Mouse (Mus musculus) CH12.LX (cell line): ENCODE results near the gene Xpo6. TPM values are rescaled to one million over a fixed set of nuclear protein-coding genes. Genes with fewer than 3 reads are reported as not detected.

Experiments
- DNase-seq: peaks from one replicate; pipeline ENCODE4 v3.0.0-alpha.2; 2013; ENCODE audit errors: extremely low read depth
- H3K27ac ChIP-seq: 2 replicates; pipeline ENCODE4 v1.5.1; 2012; ENCODE audit warnings: low read depth, mild to moderate bottlenecking, control low read depth, moderate library complexity; ENCODE audit not compliant: insufficient read depth
- H3K27me3 ChIP-seq: replicated peaks from 2 replicates; pipeline ENCODE3; 2012; ENCODE audit warnings: inconsistent platforms
- H3K36me3 ChIP-seq, 2 experiments: replicated peaks in 1 of 2; 2 replicates each; pipeline versions ENCODE3 to v1.6.1; 2012; ENCODE audit warnings: inconsistent platforms in 1 of 2, low read length in 1 of 2, mild to moderate bottlenecking in 1 of 2, mixed read lengths in 1 of 2, moderate library complexity in 1 of 2; ENCODE audit not compliant: control insufficient read depth in 1 of 2, insufficient read depth in 1 of 2
- H3K4me1 ChIP-seq, 2 experiments: 2 replicates each; pipeline ENCODE4 v1.6.1; 2012; ENCODE audit warnings: inconsistent platforms in 1 of 2, moderate library complexity in 1 of 2; ENCODE audit not compliant: insufficient read depth in 2 of 2, control insufficient read depth in 1 of 2
- H3K4me2 ChIP-seq: 2 replicates; pipeline ENCODE4 v1.6.1; 2012; ENCODE audit warnings: low read depth, mild to moderate bottlenecking, control low read depth; ENCODE audit not compliant: poor library complexity, insufficient read depth, severe bottlenecking
- H3K4me3 ChIP-seq, 3 experiments: fragments of 150-350 bp in 1 of 3; sonication (generic) in 1 of 3; replicated peaks in 1 of 3; 2 replicates each; pipeline versions ENCODE3 to v1.5.1; 2011 to 2012; ENCODE audit warnings: low read depth in 2 of 3, low read length in 2 of 3, mild to moderate bottlenecking in 2 of 3, moderate library complexity in 2 of 3, control low read depth in 1 of 3, improper control_type of control experiment in 1 of 3, inconsistent platforms in 1 of 3, mixed read lengths in 1 of 3; ENCODE audit not compliant: poor library complexity in 1 of 3
- H3K79me2 ChIP-seq: replicated peaks from 2 replicates; pipeline ENCODE4 v1.6.1; 2012; ENCODE audit warnings: mild to moderate bottlenecking, moderate library complexity; ENCODE audit not compliant: control insufficient read depth, poor library complexity, insufficient read depth, severe bottlenecking; ENCODE audit errors: extremely low read depth
- H3K9ac ChIP-seq: 2 replicates; pipeline ENCODE4 v1.6.1; 2012; ENCODE audit warnings: low read depth, mild to moderate bottlenecking, control low read depth, moderate library complexity; ENCODE audit not compliant: insufficient read depth
- H3K9me3 ChIP-seq: replicated peaks from 2 replicates; pipeline ENCODE3; 2012; ENCODE audit warnings: low read length, inconsistent platforms, mixed read lengths
- BHLHE40 ChIP-seq: IDR thresholded peaks from 2 replicates; pipeline ENCODE4 v1.6.1; 2011; ENCODE audit warnings: mild to moderate bottlenecking, low read depth, low read length, improper control_type of control experiment
- CHD1 ChIP-seq: IDR thresholded peaks from 2 replicates; pipeline ENCODE4 v1.6.1; 2012; ENCODE audit warnings: low read depth, low read length, improper control_type of control experiment, inconsistent platforms
- CHD2 ChIP-seq: IDR thresholded peaks from 2 replicates; pipeline ENCODE4 v1.6.1; 2011; ENCODE audit warnings: low read length, improper control_type of control experiment
- E2F4 ChIP-seq: IDR thresholded peaks from 2 replicates; pipeline ENCODE4 v1.6.1; 2011; ENCODE audit warnings: low read depth, low read length, improper control_type of control experiment; ENCODE audit not compliant: insufficient replicate concordance
- ELF1 ChIP-seq: IDR thresholded peaks from 2 replicates; pipeline ENCODE4 v1.6.1; 2014; ENCODE audit warnings: low read depth, mild to moderate bottlenecking, inconsistent platforms, low read length, improper control_type of control experiment
- EP300 ChIP-seq: IDR thresholded peaks from 2 replicates; pipeline ENCODE4 v1.6.1; 2011; ENCODE audit warnings: low read length, improper control_type of control experiment
- GABPA ChIP-seq: IDR thresholded peaks from 2 replicates; pipeline ENCODE4 v1.6.1; 2012; ENCODE audit warnings: low read depth, low read length, improper control_type of control experiment, inconsistent platforms; ENCODE audit not compliant: insufficient replicate concordance
- HCFC1 ChIP-seq: IDR thresholded peaks from 2 replicates; pipeline ENCODE4 v1.6.1; 2012; ENCODE audit warnings: low read depth, mild to moderate bottlenecking, inconsistent platforms, low read length, improper control_type of control experiment
- IRF4 ChIP-seq: IDR thresholded peaks from 2 replicates; pipeline ENCODE4 v1.6.1; 2014; ENCODE audit warnings: low read depth, mild to moderate bottlenecking, inconsistent platforms, low read length, improper control_type of control experiment
- JUN ChIP-seq: IDR thresholded peaks from 2 replicates; pipeline ENCODE4 v1.6.1; 2011; ENCODE audit warnings: low read depth, mild to moderate bottlenecking, low read length, improper control_type of control experiment, moderate library complexity; ENCODE audit not compliant: insufficient read depth
- KAT2A ChIP-seq: IDR thresholded peaks from 2 replicates; pipeline ENCODE4 v1.6.1; 2012; ENCODE audit warnings: low read length, improper control_type of control experiment, inconsistent platforms; ENCODE audit not compliant: insufficient replicate concordance
- MAFK ChIP-seq: IDR thresholded peaks from 2 replicates; pipeline ENCODE4 v1.6.1; 2011; ENCODE audit warnings: low read length, improper control_type of control experiment; ENCODE audit not compliant: insufficient replicate concordance
- MAZ ChIP-seq: IDR thresholded peaks from 2 replicates; pipeline ENCODE4 v1.6.1; 2012; ENCODE audit warnings: low read depth, mild to moderate bottlenecking, inconsistent platforms, low read length, improper control_type of control experiment, moderate library complexity
- MEF2A ChIP-seq: IDR thresholded peaks from 2 replicates; pipeline ENCODE4 v1.6.1; 2014; ENCODE audit warnings: low read depth, mild to moderate bottlenecking, inconsistent platforms, low read length, improper control_type of control experiment, borderline replicate concordance
- MXI1 ChIP-seq: IDR thresholded peaks from 2 replicates; pipeline ENCODE4 v1.6.1; 2011; ENCODE audit warnings: mild to moderate bottlenecking, low read depth, low read length, improper control_type of control experiment
- NELFE ChIP-seq: IDR thresholded peaks from 2 replicates; pipeline ENCODE4 v1.6.1; 2011; ENCODE audit warnings: low read depth, low read length, improper control_type of control experiment
- NRF1 ChIP-seq: IDR thresholded peaks from 2 replicates; pipeline ENCODE4 v1.6.1; 2014; ENCODE audit warnings: low read depth, mild to moderate bottlenecking, inconsistent platforms, low read length, improper control_type of control experiment, moderate library complexity
- POLR2A ChIP-seq: IDR thresholded peaks from 2 replicates; pipeline ENCODE4 v1.6.1; 2011; ENCODE audit warnings: low read depth, mild to moderate bottlenecking, improper control_type of control experiment, low read length
- RAD21 ChIP-seq: IDR thresholded peaks from 2 replicates; pipeline ENCODE4 v1.6.1; 2011; ENCODE audit warnings: low read depth, mild to moderate bottlenecking, low read length, improper control_type of control experiment, moderate library complexity
- SIN3A ChIP-seq: IDR thresholded peaks from 2 replicates; pipeline ENCODE4 v1.6.1; 2012; ENCODE audit warnings: low read length, improper control_type of control experiment, inconsistent platforms
- UBTF ChIP-seq: IDR thresholded peaks from 2 replicates; pipeline ENCODE4 v1.6.1; 2012; ENCODE audit warnings: low read depth, mild to moderate bottlenecking, inconsistent platforms, low read length, improper control_type of control experiment, moderate library complexity
- USF1 ChIP-seq: IDR thresholded peaks from 2 replicates; pipeline ENCODE4 v1.6.1; 2014; ENCODE audit warnings: low read depth, mild to moderate bottlenecking, inconsistent platforms, low read length, improper control_type of control experiment
- USF2 ChIP-seq: conservative IDR thresholded peaks from 2 replicates; pipeline ENCODE4 v1.6.1; 2011; ENCODE audit warnings: low read depth, low read length, improper control_type of control experiment
- ZC3H11A ChIP-seq: IDR thresholded peaks from 2 replicates; pipeline ENCODE4 v1.6.1; 2012; ENCODE audit warnings: low read depth, mild to moderate bottlenecking, inconsistent platforms, low read length, improper control_type of control experiment
- dilution Hi-C: fragments of 300-500 bp; cut with MboI; formaldehyde crosslinking; loops from 2 replicates; pipeline ENCODE4 v1.14.3; 2020; ENCODE audit warnings: low sequenced_read_pairs; ENCODE audit not compliant: extremely low pct_unique_long_range_greater_than_20kb, extremely low pct_ligation_motif_present
- in situ Hi-C: fragments of 300-500 bp; cut with MboI; formaldehyde crosslinking; loops from 3 replicates; pipeline ENCODE4 v1.14.3; 2019; ENCODE audit warnings: low sequenced_read_pairs, low pct_ligation_motif_present, low pct_unique_long_range_greater_than_20kb, mixed read lengths
- polyA plus RNA-seq: library from polyadenylated mRNA; unstranded; fragments of >175 nt; gene quantifications from 2 replicates; pipeline ENCODE4 v1.2.1, GENCODE M21; 2012; ENCODE audit warnings: low read depth; ENCODE audit not compliant: insufficient read length
- total RNA-seq, 2 experiments: library from RNA; depleted of rRNA; stranded (reverse); fragments of 300-350 nt in 1 of 2; fragments of >200 nt in 1 of 2; gene quantifications; 2 replicates each; pipeline ENCODE4 v1.2.3; 2012 to 2014

Xpo6 gene
- total and polyA plus RNA-seq, 3 experiments, result 49.9 to 149 (median 79.1) TPM

DNA sequence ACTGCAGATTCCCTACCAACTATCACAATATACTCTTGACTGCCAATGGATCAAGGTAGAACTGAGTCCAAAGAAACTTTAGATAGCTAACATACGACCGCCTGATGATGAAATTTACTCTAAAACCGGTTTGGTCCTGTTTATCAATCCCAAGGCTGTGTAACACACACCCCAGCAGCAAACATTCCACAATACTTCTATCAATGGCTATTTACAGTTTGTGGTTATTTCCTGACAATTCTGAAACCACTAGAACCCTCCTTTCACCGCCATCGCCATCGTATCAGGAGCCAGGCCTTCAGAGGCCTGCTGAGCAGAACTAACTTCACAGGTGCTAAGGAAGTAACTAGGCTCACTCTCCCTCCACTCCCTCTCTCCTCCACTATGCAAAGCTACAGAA lies 31.7 kb downstream of the Xpo6 start:
- Histone ChIP-seq H3K27me3 (no peaks in the 10 kb centered on the region), H3K9ac (no peak overlapping the region), H3K79me2 (peaks cover 7% of the 10 kb centered on the region; the same call in 1 of the 2 replicates), H3K4me1 (peaks cover 0 to 17% of the 10 kb centered on the region in 2 experiments; a peak in 1 of 4 replicates), H3K27ac (no peak overlapping the region), H3K36me3 (peaks cover 47 to 87% of the 10 kb centered on the region in 2 experiments), H3K4me2 (no peak overlapping the region), H3K9me3 (no peaks in the 10 kb centered on the region), H3K4me3 (no peak overlapping the region)
- TF ChIP-seq MXI1 (no peak), E2F4 (no peak)
- dilution Hi-C loops, result no loop called here
- in situ Hi-C loops, result no loop called here
- no peak for DNase-seq

DNA sequence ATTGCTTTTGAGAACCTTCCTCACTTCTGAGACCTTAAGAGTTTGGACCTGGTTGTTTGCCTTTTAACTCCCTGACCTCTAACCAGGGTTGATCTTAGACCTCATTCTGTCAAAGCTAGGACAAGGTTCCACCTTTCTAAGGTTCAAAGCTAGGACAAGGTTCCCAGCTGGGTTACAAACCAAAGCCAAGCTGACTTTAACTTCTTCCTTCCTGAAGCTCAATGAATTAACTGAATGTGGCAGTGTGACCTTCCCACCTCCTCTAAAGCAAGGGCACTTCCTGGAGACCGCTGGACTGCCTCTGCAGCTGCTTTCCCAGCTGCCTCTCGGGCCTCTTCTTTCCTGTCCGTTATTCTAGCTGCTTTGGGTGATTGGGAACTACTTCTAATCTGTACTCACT lies 32.9 kb downstream of the Xpo6 start:
- H3K4me2 ChIP-seq, result no peak overlapping the region
- peaks cover 42 to 86% of the 10 kb centered on the region in 2 experiments for H3K36me3 ChIP-seq
- in situ Hi-C loops (no loop called here), dilution Hi-C loops (no loop called here)
- no peak overlapping the region for H3K9ac ChIP-seq
- TF ChIP-seq EP300 (no peak), ZC3H11A (no peak), USF1 (no peak), UBTF (no peak), GABPA (no peak), BHLHE40 (no peak), KAT2A (no peak), MAZ (no peak), MEF2A (no peak)
- H3K27me3 ChIP-seq, result no peaks in the 10 kb centered on the region
- no peak overlapping the region for H3K4me3 ChIP-seq
- peaks cover 0 to 17% of the 10 kb centered on the region in 2 experiments; a peak in 1 of 4 replicates for H3K4me1 ChIP-seq
- no peaks in the 10 kb centered on the region for H3K9me3 ChIP-seq
- H3K27ac ChIP-seq, result no peak overlapping the region
- DNase-seq, result no peak
- H3K79me2 ChIP-seq, result peaks cover 2% of the 10 kb centered on the region; the same call in 1 of the 2 replicates

DNA sequence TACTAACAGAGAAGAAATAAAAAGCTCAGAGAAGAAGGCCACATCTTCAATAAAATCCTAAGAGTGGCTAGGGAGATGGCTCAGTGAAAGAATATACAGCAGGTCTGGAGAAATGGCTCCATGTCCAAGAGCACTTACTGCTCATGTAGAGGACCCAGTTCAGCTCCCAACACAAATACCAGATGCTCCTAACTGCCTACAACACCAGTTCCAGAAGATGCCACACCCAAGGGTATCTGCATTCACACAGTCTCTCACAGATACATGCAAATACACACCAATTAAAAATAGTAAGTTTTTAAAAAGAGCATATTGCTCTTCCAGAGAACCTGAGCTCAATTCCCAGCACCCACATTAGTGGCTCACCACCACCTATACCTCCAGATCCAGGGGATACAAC lies 33.7 kb downstream of the Xpo6 start:
- Histone ChIP-seq H3K36me3 (peaks cover 42 to 83% of the 10 kb centered on the region in 2 experiments), H3K9me3 (no peaks in the 10 kb centered on the region), H3K4me3 (no peak overlapping the region), H3K79me2 (peaks cover 2% of the 10 kb centered on the region; the same call in 1 of the 2 replicates), H3K9ac (no peak overlapping the region), H3K27ac (no peak overlapping the region), H3K4me1 (peaks cover 0 to 17% of the 10 kb centered on the region in 2 experiments; a peak in 1 of 4 replicates), H3K4me2 (no peak overlapping the region)
- no peak for DNase-seq
- in situ Hi-C loops (no loop called here), dilution Hi-C loops (no loop called here)
- TF ChIP-seq USF2, result no peak
- TF ChIP-seq MEF2A, result no peak
- TF ChIP-seq MAFK, result no peak
- TF ChIP-seq BHLHE40, result no peak
- TF ChIP-seq IRF4, result no peak
- no peak for TF ChIP-seq MAZ
- TF ChIP-seq ELF1, result no peak
- TF ChIP-seq CHD2, result no peak
- TF ChIP-seq HCFC1, result no peak
- TF ChIP-seq JUN, result no peak
- no peak for TF ChIP-seq SIN3A
- no peak for TF ChIP-seq UBTF
- no peak for TF ChIP-seq CHD1
- no peak for TF ChIP-seq RAD21
- no peak for TF ChIP-seq NELFE
- no peak for TF ChIP-seq EP300
- no peak for TF ChIP-seq NRF1
- TF ChIP-seq POLR2A, result no peak
- TF ChIP-seq, all 38 proteins: peak for 0
- no peaks in the 10 kb centered on the region for H3K27me3 ChIP-seq
